Mouse (Mus musculus): Measurements from ENCODE around the gene Golm1.

The Golm1 gene

DNA sequence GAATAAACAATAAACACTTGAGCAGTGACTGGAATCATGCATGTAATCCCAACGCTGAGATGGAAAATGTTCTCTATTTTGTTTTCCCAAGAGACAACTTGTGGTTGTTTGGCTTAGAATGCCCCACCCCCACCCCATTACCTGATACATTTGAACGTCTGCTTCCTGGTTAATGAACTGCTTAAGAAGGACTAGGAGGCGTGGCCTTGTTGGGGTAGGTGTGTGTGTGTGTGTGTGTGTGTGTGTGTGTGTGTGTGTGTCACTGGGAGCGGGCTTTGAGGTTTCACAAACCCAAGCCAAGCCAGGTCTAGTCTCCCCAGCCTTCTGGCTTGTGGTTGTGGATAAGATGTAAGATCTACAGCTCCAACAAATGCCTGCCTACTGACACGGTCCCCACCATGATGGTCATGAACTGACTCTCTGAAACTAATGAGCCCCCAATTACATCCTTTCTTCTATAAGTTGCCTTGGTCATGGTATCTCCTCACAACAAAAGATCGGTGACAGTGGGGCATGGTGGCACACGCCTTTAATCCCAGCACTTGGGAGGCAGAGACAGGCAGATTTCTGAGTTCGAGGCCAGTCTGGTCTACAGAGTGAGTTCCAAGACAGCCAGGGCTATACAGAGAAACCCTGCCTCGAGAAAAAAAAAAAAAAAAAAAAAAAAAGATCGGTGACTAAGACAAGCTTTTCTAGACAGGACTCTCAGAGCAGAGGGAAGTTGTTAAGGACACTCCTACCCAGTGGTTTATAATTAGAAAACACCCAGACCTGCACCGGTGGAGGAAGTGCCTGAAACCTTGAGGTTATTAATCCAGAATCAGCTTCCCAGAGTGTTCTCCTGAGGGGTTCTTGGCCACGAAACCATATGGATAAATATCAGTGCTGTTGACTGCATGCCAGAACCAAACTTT lies 962 bp upstream of the Golm1 start:
- DNase-seq (ENCODE audit: low read depth) = peak; percentile 34

DNA sequence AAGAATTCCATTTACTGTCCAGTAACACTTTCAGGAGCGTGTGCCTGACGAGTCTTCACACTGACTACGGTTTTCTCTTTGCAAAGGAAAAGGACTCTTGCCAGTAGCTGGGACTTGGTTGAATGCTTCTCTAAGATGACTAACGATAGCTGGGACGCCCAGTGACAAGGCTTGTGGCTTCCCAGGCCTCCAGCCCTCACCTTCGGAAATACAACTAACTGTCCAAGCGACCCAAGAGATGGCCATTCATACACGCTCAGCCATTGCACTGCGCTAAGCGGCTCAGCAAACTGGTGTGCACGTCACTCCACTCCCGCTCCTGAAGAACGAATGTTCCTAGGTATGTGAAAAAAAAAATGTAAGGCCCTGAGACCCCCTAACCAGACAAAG lies 855 bp downstream of the Golm1 start:
- DNase-seq (ENCODE audit: low read depth) = peak; percentile 36

DNA sequence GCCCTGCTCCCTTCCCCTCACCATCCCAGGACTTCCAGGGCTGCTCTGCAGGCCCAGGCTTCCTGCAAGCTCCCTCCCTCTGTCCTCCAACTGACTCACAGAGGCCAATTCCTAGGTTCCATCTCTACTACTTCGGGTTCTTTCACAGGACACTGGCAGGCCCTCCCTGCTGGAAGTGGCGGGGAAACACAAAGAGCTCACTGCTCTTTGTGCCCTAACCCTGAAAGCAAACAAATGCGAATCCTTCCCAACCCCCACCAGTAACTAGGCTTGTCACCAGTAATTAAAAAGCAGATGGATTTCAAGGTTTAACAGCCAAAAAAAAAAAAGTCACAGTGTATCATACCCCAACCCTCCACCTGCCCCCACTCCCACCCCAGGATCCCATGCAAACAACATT lies 1.4 kb downstream of the Golm1 start:
- DNase-seq (ENCODE audit: low read depth) = no peak

DNA sequence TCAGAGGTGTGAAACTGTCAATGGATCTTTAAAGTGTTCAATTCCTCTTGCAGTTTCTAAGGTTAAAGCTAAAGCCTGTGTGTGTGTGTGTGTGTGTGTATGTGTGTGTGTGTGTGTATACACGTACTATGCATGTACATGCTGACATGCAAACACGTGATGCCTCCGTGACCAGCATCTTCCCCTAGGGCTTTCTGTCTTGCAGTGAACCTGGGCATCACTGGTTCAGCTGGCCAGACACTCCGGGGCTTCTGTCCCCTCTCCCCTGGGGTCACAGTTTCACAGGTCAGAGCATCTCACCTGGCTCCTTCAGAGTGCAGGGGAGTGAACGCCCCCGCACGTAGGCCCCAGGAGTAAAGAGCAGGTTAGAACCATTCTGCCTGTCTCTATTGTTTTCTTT lies 2.0 kb downstream of the Golm1 start:
- no peak for DNase-seq (ENCODE audit: low read depth)

DNA sequence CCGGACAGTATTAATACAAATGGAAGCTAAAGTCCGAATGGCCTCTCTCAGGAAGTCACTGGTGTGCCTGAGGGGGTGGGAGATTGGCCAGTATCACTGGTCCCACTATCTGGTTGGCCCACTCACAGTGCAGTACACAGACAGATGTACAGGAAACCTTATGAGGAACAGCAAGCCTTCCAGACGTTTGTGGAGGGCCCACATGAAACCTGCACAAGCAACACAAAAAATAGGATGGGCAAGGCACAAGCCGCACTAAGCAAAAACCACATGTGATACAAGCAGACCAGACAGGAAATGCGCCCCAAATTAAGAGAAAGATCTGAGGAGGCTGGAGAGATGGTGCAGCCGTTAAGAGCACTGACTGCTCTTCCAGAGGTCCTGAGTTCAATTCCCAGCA lies 3.4 kb downstream of the Golm1 start:
- DNase-seq (ENCODE audit: low read depth) = peak; percentile 51

DNA sequence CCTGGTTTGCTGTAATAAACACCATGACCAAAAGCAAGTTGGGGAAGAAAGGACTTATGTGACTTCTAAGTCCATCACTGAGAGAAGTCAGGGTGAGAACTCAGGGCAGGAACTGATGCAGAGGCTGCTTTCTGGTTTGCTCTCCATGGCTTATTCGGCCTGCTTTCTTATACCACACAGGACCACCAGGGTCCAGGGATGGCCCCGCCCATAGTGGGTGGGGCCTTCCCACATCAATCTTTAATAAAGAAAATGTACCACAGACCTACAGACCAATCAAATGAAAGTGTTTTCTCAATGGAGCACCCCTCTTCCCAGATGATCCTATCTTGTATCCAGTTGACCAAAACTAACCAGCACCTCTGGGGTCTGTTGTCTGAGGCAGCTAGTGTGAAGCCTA lies 4.1 kb downstream of the Golm1 start:
- DNase-seq (ENCODE audit: low read depth) = no peak

DNA sequence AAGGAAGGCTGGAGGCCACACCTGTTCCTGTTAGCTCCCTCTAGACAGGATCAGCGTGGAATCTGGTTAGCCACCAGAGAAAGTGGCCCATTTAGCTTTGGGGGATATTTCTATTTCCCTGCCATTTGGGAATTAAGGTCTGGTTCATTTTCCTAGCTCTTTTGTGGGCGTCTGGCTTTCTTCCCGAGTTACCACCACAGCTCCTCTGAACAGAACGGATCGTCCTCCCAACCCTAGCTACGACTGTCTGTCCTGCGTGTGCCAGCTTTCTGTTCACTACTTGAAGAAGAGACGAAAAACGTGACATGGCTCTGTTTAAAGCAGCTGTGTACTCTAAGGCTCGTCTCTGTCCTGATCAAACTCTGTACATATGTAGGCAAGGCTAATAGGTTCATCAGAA lies 5.7 kb downstream of the Golm1 start:
- no peak for DNase-seq (ENCODE audit: low read depth)

DNA sequence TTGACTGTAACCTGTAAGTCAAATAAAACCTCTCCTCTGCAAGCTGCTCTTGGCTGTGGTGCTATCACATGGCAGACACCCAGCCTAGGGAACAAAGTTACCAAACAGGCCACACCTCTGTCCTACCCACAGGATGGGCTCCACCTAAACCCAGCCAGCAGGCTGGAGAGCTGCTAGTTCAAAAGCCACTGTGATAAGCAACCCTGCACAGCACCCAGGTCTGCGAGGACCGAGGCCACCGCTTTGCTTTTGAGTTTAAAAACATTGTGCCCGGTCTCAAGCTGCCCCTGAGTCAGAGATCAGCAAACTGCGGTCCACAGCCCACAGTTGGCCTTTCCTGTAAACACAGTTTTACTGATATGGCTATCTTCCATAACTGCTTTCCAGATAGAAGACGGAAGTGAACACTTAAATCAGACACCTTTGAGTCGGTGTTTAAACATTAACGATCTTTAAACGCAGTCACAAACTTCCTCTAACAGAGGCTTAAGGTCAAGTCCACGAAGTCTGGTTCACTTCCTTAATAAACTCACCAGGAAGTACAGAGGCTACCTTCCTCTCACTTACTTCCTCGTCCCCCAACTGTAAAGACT lies 7.0 kb downstream of the Golm1 start:
- peak; percentile 69 for DNase-seq (ENCODE audit: low read depth)

DNA sequence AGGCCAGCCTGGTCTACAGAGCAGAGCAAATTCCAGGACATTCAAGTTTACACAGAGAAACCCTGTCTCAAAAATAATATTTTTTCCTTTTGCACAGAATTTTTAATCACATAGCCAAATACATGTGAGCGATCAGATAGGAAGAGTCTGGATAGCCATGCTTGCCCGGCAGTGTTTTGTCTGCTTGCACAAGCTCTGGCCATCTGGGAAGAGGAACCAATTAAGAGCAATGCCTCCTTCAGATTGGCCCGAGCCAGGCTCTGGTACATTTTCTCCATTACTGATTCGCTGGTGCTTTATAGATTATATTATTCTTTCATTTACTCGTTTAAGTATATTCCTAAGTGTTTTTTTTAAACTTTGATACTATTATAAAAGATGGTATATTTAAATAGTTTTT lies 7.8 kb downstream of the Golm1 start:
- no peak for DNase-seq (ENCODE audit: low read depth)

DNA sequence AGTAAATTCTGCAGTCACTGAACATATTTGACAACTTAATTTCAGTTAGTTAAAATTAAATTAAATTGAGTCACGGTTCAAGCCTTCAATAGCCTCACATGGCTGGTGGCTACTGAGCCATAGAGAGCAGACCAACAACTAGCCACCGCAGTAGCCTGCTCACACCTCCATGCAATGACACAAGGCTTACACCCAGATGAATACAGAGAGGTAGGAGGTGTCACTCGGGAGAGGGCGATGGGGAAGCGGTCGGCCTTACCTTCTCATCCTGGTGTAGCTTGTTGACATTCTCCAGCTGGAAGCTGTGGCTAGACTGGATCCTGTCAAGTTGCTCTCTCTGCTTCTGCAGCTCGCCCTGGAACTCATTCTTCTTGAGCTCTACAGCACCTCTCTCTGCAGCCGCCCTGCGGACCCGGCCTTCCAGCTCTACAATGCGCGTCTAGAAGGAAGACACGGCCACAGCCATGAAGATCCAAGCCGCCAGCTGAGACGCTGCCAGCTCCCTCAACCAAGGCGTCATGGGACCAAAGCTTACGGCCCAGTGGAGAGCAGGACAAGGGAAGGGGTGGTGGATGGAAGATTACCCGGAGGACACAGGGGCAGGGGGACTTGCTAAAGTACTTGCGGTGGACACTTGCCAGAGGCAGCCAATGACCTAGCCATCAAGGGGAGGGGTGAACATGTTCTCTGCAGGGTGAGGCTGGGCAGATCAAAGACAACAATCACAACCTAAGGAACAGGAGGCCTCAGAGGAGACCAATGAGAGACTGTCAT lies 11.5 kb downstream of the Golm1 start:
- DNase-seq (ENCODE audit: low read depth) = no peak

DNA sequence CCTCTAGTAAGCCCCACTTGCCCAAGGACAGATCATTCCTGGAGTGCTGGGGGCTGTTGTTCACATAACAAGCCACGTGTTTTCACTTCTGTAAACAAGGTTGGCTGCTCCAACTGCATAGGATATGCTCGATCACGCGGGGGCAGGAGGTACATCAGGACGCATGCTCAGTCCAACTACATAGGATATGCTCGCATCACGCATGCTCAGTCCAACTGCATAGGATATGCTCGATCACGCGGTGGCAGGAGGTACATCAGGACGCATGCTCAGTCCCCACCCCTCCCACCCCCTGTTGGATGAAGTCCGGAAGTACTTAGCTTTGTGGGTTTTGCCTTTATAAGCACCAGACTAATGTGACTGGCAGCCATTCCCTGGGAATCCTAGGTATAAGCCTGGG lies 13.6 kb downstream of the Golm1 start:
- DNase-seq (ENCODE audit: low read depth) = no peak

DNA sequence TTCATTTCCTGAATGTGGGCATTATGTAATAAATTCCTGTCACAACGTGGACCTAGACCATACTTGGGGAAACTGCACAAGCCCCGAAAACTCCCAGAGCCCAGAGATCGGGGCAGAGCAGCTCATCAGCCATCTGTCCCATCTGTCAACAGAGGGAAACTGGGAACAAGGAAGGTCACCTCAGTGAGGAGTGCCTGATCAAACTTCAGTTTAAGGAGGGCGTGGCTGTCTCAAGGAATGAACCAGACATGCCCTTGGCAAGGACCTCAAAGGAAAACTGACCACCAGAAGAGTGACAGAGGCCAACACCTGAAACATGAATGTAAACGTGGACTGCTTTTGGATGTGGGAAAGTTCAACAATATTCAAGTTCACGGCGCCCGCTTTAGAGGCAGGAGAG lies 14.2 kb downstream of the Golm1 start:
- DNase-seq (ENCODE audit: low read depth) = no peak

DNA sequence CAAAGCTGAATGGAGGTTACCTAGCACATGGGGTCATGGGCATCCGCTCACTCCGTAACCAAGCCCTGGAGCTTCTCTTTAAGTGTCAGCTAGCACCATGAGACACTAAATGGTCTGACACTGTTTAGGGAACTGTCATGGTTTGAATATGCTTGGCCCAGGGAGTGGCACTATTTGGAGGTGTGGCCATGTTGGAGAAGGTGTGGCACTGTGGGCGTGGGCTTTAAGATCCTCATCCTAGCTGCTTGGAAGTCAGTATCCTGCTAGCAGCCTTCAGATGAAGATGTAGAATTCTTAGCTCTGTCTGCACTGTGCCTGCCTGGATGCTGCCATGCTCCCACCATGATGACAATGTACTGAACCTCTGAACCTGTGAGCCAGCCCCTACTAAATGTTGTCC lies 15.2 kb downstream of the Golm1 start:
- no peak for DNase-seq (ENCODE audit: low read depth)

DNA sequence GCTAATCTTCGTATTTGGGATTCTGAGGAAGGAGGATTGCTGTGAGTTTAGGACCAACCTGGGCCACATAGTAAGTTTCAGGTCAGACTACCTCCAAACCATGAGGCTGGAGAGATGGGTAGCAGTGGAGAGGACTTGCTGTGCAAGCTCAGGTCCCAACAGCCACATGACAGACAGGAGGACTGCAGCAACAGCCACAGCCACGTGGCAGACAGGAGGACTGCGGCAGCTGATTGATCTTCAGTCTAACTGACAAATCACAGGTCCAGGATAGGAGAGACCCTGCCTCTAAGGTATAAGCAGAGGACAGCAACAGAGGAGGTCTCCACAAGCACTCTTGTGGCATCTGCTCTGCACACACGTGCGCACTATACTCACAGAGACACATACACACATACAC lies 17.8 kb downstream of the Golm1 start:
- no peak for DNase-seq (ENCODE audit: low read depth)

DNA sequence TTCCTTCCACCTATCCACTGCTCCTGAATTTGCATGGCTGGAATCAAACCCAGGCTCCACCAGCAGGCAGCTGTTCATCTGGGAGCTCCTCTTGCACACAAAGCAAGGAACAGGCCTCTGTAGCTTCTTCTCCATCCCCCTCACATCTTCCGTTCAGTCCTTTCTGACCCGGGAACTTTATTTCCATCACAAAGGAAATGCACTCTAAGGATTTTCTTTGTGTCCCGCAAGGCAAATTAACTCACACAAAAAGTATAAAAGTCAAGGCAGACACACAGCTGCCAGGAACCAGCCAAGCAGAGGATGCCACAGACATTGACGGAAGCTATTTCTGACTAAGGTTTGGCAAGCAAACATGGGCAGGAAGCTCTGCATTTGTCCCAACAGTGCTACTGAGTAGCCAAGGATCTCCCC lies 18.6 kb downstream of the Golm1 start:
- DNase-seq (ENCODE audit: low read depth) = no peak

DNA sequence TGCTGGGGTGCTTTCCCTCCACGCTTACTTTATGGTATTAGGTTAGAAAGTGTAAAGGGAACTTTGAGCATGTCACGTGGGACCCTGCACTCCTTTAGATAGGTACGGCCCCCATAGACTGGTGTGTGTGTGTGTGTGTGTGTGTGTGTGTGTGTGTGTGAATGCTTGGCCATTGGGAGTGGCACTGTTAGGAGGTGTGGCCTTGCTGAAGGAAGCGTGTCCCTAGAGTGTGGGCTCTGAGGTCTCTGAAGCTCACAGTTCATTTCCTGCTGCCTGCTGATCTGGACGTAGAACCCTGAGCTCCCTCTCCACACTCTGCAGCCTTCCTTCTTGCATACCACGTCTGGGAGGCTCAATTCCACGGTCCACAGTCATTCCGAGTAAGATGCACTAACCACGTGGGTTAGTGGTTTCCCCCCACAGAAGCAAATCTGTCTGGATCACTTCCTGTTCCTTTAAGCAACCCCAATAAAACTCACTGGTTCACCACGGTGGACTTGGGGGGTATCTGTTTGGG lies 19.2 kb downstream of the Golm1 start:
- DNase-seq (ENCODE audit: low read depth) = peak; percentile 74

DNA sequence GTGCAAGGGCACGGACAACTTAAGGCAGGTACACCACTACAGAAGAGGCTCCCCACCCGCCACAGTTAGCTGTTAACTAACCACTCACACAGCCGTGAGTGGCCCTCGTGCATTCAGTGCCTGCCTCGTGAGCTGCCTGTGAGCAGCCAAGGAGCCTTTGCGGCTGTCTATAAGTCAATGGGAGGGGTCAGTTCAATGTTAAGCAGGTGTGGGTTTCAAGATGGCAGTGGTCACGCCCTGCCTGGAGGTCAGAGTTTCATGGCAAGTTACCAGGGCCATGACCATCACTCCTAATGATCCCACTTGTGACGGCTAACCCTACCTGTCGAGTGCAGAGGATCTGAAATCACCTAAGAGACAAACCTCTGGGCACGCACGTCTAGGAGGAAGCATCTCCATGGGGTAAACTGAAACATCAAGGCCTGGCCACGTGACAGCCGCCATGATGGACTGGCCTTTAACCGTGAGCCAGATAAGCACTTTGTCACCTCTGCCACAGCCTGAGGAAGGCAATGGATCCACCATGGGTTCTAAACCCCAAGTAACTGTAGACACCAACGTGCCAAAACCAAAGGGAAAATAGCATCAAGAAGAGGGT lies 19.8 kb downstream of the Golm1 start:
- DNase-seq (ENCODE audit: low read depth) = no peak

DNA sequence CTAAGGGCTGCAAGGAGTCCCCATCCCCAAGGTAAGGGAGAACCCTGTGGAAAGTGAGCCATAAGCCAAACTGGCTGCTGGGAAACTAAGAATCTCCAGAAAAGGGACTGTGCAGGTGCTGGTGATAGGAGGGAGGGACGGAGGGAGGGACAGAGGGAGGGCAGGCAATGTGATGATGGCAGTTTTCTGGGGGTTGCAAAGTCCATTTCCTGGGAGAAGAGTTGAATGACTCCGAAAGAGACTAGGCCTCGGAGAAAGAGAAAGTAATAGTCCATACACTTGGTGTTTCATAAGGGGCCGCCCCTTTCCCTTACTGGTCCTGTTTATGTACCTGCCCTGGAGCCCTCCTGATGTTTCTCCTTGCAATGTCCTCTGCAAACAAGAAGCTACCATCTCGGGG lies 21.1 kb downstream of the Golm1 start:
- DNase-seq (ENCODE audit: low read depth) = no peak

DNA sequence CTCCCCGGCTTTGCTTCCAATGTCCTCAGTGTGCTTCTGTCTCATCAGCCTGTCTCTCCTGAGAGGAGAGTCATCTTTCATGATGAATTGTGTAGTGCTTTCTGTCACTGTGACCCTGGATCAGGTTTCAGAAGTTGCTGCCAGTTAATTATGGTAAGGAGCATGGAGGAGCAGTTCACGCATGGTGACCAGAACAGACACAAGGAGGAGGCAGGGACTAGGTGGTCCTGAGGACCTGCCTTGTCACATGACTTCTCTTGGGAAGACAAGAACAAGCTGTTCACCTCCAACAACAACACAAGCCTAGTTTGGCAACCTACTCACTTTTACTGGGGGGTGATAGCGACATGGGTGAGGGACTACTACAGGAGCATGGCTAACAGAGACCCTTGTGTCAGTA lies 22.5 kb downstream of the Golm1 start:
- DNase-seq (ENCODE audit: low read depth) = no peak

DNA sequence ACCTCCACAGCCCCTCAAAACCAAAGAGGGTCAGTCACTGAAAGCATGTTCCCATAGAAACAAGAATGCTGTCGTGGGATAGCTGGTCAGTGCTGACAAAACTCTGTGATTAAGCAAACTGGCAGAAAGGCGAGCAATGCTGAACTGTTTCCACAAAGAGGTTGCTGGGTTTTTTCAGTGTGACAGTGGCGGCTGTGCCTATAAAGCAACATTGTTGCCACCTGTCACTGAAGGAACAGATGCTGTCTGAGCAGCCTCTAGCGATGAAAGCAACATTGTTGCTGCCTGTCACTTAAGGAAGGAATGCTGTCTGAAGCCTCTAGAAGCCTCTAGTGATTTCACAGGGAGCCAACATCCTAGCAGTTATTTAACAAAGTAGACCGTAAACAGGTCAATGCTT lies 23.0 kb downstream of the Golm1 start:
- no peak for DNase-seq (ENCODE audit: low read depth)

DNA sequence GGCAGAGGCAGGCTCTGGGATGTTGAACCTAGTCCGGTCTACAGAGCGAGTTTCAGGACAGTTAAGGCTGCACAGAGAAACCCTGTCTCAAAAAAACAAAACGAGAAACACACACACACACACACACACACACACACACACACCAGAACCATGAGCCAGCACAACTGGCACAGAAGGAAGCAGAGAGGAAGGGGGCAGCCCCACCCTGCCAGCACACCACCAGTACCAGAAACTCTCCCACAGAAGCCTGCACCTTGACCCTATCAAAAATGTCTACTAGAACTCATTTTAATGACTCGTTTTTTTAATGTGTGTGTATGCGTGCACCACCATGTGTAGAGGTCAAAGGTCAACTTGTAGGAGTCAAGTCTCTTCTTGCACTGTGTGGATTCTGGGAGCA lies 25.8 kb downstream of the Golm1 start:
- no peak for DNase-seq (ENCODE audit: low read depth)

DNA sequence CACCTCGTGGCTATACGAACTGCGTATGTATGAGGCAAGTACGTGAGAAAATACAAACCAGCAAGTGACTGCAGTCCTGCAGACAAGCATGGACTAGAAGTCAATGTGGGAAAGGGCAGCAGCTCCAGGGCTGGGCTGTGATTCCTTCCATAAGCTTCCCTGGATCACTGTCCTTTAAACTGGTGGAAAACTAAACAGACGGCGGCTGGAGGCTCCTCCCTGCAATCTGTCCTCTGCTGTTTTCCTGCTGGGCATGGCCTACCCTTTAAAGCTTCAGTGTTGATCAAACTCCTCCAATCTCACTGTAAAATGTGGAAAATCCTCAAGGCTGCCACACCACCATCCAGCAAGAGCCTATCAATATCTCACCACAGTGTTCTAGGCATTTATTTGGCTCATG lies 27.0 kb downstream of the Golm1 start:
- DNase-seq (ENCODE audit: low read depth) = no peak

Measured in induced T-regulatory cell, adult 2 months (primary cell).